Mouse (Mus musculus) frontal cortex, adult (tissue): ENCODE data around the gene Lzts2.

Experiments
- ATAC-seq: cut with Nextera tagmentation; 2 replicates; pipeline ENCODE4 v1.9.2; 2017; ENCODE audit warnings: mild to moderate bottlenecking, moderate library complexity, mixed read lengths; ENCODE audit not compliant: low TSS enrichment

Lzts2 gene

GRCm38 (mm10) chr19:45003740-45004516, 10.3 kb upstream of the Lzts2 start:
- no peak for ATAC-seq

- ATAC-seq = no peak
Observed at GRCm38 (mm10) chr19:45005444-45005843, 8.8 kb upstream of the Lzts2 start, which contains the start of gene Twnk. Gene Twnk (plus strand): TSS chr19:45005663.

- peak; percentile 90 for ATAC-seq
Observed at GRCm38 (mm10) chr19:45005957-45006712, 8.1 kb upstream of the Lzts2 start, which contains the start of gene Mrpl43. Gene Mrpl43 (minus strand): TSS chr19:45006442.

GRCm38 (mm10) chr19:45007021-45007420, 7.2 kb upstream of the Lzts2 start:
- ATAC-seq = no peak

- no peak for ATAC-seq
Observed at GRCm38 (mm10) chr19:45007425-45008191, 6.6 kb upstream of the Lzts2 start.

GRCm38 (mm10) chr19:45010646-45011045, 3.6 kb upstream of the Lzts2 start:
- ATAC-seq = no peak

GRCm38 (mm10) chr19:45012219-45012618, 2.0 kb upstream of the Lzts2 start:
- ATAC-seq = no peak

GRCm38 (mm10) chr19:45012636-45013035, 1.6 kb upstream of the Lzts2 start:
- ATAC-seq = peak; percentile 7; the same call in 1 of the 2 replicates

- ATAC-seq = no peak
Observed at GRCm38 (mm10) chr19:45013581-45014225, 511 bp upstream of the Lzts2 start.

GRCm38 (mm10) chr19:45014981-45015402, 778 bp downstream of the Lzts2 start:
- no peak for ATAC-seq

- 0 out of 2 replicates have a peak, but pooled peaks have one; percentile 0 for ATAC-seq
Observed at GRCm38 (mm10) chr19:45015518-45016281, 1.5 kb downstream of the Lzts2 start.

GRCm38 (mm10) chr19:45016341-45017215, 2.4 kb downstream of the Lzts2 start:
- ATAC-seq = peak; percentile 58

GRCm38 (mm10) chr19:45017216-45017771, 3.1 kb downstream of the Lzts2 start:
- ATAC-seq = no peak

- no peak for ATAC-seq
Observed at GRCm38 (mm10) chr19:45017909-45018308, 3.7 kb downstream of the Lzts2 start.

- ATAC-seq = no peak
Observed at GRCm38 (mm10) chr19:45018351-45018831, 4.2 kb downstream of the Lzts2 start.

- no peak for ATAC-seq
Observed at GRCm38 (mm10) chr19:45020348-45020747, 6.1 kb downstream of the Lzts2 start.

- no peak for ATAC-seq
Observed at GRCm38 (mm10) chr19:45021362-45021761, 7.1 kb downstream of the Lzts2 start.

GRCm38 (mm10) chr19:45023993-45024392, 9.8 kb downstream of the Lzts2 start:
- no peak for ATAC-seq

GRCm38 (mm10) chr19:45024775-45025174, 10.6 kb downstream of the Lzts2 start:
- ATAC-seq = no peak
